Mouse (Mus musculus): ENCODE results near the gene Tinagl1.
A peak's percentile ranks its signal among the peaks of the same experiment; 100 is the strongest.

Gene Tinagl1

GRCm38 (mm10) chr4:130175072-130175711, at the start of gene Tinagl1:
TSS of gene Tinagl1 (minus strand) at chr4:130175122.
- DNase-seq (ENCODE audit: low spot score): no peak

- no peak for DNase-seq (ENCODE audit: low spot score)
Measured at GRCm38 (mm10) chr4:130224071-130224470, 49.1 kb upstream of the Tinagl1 start.

DNA sequence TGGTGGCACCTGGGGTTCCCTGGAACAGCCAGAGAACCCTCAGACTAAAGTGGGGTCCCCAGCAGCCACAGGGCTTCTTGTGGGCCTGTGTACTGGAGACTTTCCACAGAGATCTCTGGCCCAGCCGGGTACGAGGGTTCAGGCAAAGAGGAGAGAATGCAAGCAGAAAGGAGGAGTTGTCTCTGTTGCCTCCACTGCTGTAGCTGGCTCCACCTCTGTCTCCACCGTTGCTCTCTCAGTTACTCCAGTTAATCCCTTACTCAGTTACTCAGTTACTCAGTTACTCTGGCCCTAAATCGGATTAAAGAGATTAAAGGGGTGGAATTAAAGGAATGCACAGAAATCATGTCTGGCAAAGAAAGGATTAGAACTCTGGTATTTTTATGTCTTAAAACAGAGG, 47.3 kb upstream of the Tinagl1 start, which contains the start of gene Gm853:
Gm853 (minus strand) TSS at position 223 of the 400 bp plus-strand sequence.
- DNase-seq (ENCODE audit: low spot score): no peak

DNA sequence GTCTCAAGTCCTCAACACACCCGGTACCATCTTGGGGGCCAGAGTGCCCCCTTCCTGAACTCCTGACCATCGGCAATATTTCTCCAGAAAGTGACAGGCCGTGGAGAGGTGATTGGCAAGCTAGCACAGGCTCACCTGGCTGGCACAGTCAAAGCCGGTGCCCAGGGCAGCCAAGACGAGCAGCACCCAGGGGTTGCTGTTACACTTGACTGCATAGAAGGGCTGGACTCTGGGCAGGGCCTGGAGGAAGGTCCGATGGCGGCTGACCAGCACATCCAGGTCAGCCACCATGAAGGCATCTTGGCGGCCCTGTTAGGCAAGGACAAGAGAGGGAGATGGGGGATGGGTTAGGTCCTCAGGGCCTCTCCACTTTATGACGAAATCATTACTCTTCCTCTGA, 45.3 kb upstream of the Tinagl1 start:
- no peak for DNase-seq (ENCODE audit: low spot score)

DNA sequence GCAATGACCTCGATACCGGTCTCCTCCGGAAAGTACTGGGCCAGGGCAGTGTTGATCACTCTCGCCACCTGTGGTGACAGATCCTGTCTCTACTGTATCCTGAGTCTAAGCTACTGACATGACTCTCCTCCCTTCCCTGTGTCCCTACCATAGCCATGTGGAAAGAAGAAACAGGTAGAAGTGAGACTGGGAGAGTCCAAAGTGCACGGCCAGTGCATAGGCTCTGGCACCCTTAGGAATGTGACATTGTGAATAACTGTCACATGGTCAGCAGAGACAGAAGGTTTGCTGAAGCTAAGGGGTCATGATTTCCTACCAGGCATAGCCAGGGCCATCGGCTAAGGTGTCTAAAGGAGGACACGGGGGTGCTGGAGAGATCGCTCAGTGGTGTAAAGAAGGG, 40.5 kb upstream of the Tinagl1 start:
- no peak for DNase-seq (ENCODE audit: low spot score)

- no peak for DNase-seq (ENCODE audit: low spot score)
Measured at GRCm38 (mm10) chr4:130213857-130214256, 38.9 kb upstream of the Tinagl1 start.

DNA sequence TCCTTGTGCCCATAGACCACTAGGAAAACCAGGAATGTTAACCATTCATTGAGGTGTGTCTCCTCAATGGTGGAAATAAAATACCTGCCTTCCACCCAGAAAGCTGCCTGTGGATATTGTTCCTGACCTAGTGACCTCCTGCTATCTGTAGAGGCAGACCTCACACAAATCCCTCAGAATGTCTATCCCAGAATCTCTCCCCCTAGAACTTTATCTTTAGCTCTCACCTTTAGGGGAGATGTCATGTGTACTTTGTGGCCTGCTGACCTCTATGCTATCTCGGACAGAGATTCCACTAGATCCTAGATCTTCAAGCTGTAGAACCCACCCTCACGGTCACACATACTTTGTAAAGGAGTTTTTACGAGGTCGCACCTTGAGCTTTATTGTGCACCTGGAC, 38.3 kb upstream of the Tinagl1 start:
- no peak for DNase-seq (ENCODE audit: low spot score)

GRCm38 (mm10) chr4:130212421-130212820, 37.5 kb upstream of the Tinagl1 start:
- DNase-seq (ENCODE audit: low spot score): no peak

GRCm38 (mm10) chr4:130211870-130212269, 36.9 kb upstream of the Tinagl1 start:
- no peak for DNase-seq (ENCODE audit: low spot score)

DNA sequence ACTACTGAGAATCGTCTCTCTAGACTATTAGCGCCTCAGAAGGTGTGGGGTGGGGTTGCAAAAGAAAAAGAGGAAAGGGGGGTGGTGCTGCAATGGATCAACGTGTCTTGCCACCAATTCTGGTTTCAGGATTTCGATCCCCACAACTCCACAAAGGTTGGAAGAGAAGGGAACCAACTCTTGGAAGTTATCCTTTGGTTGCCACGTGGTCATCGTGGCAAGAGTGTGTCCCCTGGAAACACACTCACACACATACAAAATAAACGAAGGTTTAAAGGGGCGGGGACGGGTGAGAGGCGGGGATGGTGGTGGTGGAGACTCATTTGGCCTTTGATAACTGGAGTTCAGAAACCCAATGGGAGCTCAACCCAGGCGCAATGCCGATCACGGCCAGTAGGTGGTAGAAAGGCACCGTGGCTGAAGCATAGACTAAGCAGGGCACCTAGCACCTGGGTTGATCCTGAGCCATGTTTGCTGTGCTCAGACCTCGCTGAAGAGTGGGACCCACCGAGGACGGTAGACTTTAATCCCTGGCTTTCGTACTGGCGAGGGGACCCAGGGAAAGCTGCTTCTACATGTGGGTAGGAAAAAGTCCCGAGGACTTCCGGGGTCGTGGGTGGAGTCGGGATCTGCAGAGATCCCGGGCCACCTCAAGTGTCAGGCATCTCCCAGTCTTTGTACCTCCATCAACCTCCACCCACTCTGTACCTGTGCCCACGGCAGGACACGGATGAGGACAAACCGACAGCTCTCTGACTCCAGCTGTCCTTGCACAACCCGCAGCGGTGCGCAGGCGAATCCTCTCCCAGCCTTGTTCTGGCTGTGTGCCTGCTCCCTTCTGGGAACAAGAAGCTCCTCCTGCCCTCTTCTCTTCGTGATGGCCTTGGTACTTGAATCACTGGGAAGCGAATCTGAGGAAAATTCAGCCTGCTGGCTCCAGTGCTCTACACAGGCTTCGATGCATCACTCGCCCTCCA, 24.1 kb upstream of the Tinagl1 start:
- peak; percentile 76 for DNase-seq (ENCODE audit: low spot score)

GRCm38 (mm10) chr4:130196542-130196941, 21.6 kb upstream of the Tinagl1 start:
- DNase-seq (ENCODE audit: low spot score): no peak

DNA sequence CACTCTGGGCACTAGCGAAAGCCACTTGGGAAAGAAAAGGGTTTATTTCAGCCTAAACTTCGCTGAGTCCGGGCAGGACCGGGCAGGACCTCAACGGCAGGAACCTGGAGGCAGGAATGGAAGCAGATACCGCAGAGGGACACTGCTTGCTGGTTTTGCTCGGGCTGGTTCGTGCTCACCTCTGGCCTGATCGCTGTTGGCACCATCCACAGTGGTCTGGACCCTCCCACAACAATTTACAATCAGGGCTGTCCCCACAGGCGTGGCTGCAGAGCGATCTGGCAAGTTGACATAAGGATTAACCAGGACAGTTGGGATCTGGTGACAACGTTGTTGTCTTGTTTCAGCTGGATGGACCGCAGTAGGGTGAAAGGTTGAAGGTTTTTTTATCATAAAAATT, 21.0 kb upstream of the Tinagl1 start:
- no peak for DNase-seq (ENCODE audit: low spot score)

- no peak for DNase-seq (ENCODE audit: low spot score)
Measured at GRCm38 (mm10) chr4:130192266-130192665, 17.3 kb upstream of the Tinagl1 start.

DNA sequence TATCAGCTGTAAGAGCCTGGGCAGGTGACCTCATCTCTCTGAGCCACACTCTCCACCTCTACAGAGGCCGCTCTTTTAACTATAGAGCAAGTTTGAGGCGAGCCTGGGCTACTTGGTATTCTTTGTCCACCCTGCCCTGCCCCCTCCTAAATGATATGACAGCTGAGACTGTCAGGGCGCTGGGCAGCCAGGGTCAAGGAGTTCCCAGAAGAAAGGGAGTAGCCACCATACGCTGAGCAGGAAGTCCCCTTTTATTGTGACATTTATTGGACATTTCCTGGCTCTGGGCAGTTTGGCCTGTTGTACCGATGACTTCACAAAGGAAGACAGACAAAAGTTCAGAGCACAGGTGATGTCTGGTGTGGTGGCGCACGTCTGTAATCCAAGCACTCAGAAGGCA, 14.7 kb upstream of the Tinagl1 start:
- no peak for DNase-seq (ENCODE audit: low spot score)

DNA sequence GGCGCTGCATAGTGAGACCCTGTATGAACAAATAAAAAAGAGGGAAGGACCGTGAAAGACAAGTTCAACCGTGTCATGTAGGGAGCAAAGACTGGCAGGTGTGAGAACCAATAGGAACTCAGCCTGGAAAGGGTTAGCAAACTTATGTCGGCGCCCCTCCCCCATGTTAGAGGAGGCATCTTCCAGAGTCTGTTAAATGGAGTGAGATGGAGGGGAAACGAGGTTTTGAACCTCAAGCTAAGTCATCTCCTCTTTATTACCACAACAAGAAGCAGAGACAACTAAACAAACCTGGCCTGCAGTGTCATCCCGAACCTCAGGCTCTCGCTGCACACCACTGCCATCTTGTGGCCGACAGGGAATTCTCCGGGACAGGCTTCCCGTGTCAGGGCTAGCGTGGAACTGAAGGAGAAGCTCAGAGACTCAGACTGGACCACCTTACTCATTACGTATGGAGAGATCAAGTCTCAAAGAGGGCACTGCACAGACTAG, 13.9 kb upstream of the Tinagl1 start:
- peak; percentile 53 for DNase-seq (ENCODE audit: low spot score)

DNA sequence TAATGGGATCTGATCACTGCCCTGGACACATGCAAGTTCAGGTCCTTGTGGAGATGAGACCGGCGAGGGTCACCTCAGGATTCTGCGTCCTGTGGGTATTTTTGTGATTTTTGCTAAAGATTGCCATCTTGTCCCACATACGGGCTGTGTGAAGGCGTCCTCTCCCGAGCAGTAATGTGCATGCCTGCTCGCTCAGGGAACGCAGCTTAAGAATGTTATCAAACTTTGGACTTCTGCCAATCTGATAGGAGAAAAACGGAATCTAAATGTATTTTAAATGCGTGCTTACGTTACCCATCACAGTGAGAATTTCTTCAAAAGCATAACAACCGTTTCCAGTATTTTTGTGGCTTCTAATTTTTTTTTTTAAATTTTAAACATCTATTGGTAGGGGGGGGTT, 12.0 kb upstream of the Tinagl1 start:
- no peak for DNase-seq (ENCODE audit: low spot score)

GRCm38 (mm10) chr4:130186450-130186849, 11.5 kb upstream of the Tinagl1 start:
- DNase-seq (ENCODE audit: low spot score): no peak

DNA sequence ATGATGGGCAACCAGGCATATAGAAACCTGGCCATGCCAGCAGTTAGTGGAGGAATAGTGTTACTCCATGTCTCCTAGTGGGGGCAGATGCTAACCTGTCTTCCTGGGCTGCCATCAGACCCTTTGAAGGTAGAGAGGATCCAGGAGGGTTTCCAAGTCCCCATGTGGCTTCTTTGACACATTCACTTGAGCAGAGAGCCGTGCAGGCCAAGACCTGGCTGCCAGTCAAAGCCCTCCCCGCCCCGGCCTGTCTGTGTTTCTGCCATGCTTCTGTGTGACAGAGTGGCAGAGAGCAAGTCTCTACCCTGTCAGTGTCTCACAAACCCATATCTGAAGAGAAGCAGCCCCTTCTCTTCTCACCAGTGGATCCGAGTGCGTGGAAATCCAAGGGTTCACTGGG, 9.0 kb upstream of the Tinagl1 start:
- no peak for DNase-seq (ENCODE audit: low spot score)

GRCm38 (mm10) chr4:130183023-130183422, 8.1 kb upstream of the Tinagl1 start:
- DNase-seq (ENCODE audit: low spot score): no peak

DNA sequence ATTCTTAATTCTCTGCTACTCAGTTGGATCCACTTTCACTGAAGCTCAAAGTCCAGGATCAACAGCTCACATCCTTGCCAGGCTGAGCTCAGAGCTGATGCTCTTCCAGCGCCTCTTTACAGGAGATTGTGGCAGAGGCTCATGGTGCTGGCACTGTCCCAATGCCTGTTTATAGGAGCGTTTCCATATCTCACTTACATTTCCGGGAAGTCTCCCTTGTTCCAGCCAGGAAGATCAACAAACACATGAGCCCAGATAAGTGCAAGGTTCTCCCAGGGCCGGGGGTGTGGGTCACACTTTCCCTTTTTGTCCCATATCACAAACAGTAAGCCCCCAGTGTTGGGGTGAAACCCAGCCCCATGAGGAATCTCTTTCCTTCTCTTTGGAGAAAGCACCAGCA, 7.0 kb upstream of the Tinagl1 start:
- DNase-seq (ENCODE audit: low spot score): no peak

DNA sequence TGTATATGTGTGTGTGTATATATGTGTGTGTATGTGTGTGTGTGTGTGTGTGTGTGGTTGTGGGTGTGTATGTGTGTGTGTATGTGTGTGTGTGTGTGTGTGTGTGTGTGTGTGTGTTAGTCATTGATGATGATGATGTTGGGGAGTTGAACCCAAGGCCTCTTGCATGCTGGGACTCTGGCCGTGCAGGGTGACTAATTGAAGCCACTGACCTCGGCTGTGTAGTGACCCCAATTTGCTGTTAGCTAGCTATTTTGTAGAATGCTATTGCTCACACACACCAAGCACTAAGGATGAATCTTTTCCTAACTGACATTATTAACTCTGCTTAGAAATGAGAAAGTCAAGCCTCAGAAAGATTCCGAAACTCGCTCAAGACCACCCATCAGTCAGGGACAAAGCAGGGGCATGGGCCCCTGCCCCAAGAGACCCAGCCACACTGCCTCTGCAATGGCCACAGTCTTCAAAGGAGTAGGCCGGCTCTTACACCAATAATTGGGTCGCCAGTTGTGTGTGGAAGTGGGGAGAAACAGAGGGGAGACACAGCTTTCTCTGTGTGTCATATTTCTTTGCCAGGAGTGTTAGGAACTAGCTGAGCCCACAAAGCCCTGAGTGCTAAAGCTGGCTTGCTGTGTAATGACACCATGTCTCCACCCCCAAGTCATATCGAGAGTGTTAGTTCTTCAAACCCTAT, 6.1 kb upstream of the Tinagl1 start:
- DNase-seq (ENCODE audit: low spot score): no peak

GRCm38 (mm10) chr4:130179876-130180275, 5.0 kb upstream of the Tinagl1 start:
- no peak for DNase-seq (ENCODE audit: low spot score)
